Mouse (Mus musculus) G1E-ER4 (cell line): ENCODE results near the gene Wnt2b. TPM values are rescaled to one million over a fixed set of nuclear protein-coding genes. Genes with fewer than 3 reads are reported as not detected.

Experiments used
- GATA1 ChIP-seq: IDR thresholded peaks from one replicate; pipeline ENCODE4 v1.8.0; 2012; ENCODE audit warnings: low read length, inconsistent platforms
- polyA plus RNA-seq: library from polyadenylated mRNA; stranded (reverse); fragments of >175 nt; gene quantifications from 2 replicates; pipeline ENCODE4 v1.2.3, GENCODE M21; 2012

Gene Wnt2b
- polyA plus RNA-seq, 1 experiment: not detected

DNA sequence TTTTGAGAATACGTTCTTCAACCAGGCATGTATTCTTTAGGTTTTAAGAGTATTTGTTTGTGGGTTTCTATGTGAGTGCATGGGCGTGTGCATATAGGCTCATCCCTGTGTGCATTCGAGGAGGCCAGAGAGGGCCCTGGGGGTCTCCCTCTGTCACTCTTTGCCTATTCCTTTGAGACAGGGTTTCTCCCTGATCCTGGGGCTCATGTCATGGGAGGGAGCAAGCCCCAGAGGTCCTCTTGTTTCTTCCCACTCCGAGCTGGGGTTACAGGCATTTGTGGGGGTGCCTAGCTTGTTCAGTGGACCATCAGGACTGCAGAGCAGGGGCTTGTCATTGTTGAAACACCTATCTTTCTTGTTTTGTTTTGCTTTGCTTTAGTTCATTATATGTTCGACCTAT is 26.2 kb upstream of the Wnt2b start:
- no peak for TF ChIP-seq GATA1

GRCm38 (mm10) chr3:104979735-104980134 is 18.0 kb upstream of the Wnt2b start:
- no peak for TF ChIP-seq GATA1

- TF ChIP-seq GATA1: no peak
These were observed 6.0 kb upstream of the Wnt2b start for GRCm38 (mm10) chr3:104967548-104968300.

DNA sequence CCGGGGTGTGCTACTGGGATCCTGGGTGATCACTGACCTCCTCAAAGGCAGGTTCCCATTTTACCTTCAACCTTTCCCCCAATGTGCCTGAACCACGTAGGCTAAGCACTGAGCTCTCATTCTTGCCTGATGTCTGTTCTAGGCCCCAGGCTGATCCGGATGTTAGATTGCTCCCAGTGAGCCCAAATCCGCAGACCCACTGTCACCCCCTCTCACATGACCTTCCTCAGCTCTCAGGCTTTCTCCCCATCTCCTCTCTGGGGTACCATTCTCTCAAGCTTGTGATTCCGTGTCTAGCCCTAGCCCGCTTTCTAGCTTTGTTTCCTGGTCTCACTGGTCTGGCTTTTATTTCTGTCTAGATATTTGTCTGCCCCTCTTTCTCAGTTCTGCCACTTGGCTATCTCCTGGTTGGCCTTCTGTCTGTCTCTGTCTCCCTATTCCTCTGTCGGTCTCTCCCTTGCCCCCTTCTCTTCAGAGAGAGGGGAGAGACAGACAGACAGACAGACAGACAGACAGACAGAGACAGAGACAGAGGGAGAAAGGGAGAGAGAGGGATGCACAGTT is 4.4 kb upstream of the Wnt2b start:
- TF ChIP-seq GATA1: no peak

GRCm38 (mm10) chr3:104965070-104965855 is 3.5 kb upstream of the Wnt2b start:
- no peak for TF ChIP-seq GATA1

- no peak for TF ChIP-seq GATA1
These were observed 1.9 kb upstream of the Wnt2b start for GRCm38 (mm10) chr3:104963331-104964276.

DNA sequence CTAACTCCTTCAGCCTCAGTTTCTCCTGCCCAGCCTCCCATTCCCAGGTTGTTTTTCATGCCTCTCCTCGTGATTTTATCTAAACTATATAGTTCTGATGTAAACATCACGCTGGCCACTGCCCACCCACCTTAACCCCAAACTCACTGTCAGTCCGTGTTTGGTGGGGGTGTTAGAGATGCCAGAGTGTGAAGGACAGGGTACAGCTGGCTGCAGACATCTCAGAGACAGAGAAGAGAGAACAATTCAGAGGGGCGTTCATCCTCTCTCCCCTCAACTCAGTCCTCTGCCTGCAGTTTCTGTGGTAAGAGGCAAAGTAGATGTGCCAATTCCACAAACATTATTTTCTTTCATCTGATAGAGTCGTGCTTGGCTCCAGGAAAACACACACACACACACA is 1.1 kb upstream of the Wnt2b start:
- no peak for TF ChIP-seq GATA1

DNA sequence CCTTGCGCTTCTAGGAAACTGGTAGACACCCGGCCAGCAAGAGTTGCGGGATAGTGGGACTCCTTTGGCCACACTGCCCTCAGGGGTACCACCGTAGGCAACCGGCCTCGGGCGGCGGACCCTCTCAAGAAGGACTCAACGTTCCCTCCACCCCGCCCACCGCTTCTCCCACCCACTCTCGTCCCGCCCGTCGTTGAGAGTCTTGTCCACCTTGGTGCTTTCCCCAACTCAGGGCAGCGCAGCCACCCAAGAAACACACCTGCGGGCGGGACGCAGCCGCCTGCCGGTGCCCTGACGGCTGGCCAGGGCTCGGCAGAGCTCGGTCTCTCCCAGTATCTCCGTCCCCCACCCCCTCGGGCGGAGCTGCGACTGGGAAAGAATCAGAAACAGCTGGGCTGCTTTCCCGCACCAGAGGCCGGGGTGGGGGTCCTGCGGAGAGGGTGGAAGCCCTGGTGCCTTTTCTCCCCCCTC is 455 bp upstream of the Wnt2b start:
- no peak for TF ChIP-seq GATA1

- no peak for TF ChIP-seq GATA1
These were observed 1.4 kb downstream of the Wnt2b start for GRCm38 (mm10) chr3:104960026-104961000.

DNA sequence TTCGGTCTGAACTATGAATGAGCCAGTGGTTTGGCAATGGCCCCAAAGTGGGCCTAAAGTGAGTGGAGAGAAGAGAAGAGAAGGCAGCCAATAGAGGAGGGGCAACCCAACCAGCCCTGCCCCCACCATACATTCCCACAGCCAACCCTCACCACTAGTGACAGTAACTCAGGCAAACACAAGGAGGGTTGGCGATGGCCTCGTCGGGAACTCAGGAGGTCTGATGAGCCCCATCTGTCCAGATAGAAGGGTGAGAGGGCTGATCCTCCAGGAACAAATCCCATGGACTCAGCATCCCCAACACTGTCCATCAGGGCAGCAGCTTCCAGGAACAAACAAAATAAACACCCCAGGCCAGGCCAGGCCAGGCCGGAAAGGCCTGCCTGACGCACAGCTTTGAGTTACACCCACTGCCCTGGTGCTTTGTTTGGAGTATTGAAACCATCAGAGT is 5.6 kb downstream of the Wnt2b start:
- TF ChIP-seq GATA1: no peak

- no peak for TF ChIP-seq GATA1
These were observed 7.2 kb downstream of the Wnt2b start for GRCm38 (mm10) chr3:104954551-104954950.

DNA sequence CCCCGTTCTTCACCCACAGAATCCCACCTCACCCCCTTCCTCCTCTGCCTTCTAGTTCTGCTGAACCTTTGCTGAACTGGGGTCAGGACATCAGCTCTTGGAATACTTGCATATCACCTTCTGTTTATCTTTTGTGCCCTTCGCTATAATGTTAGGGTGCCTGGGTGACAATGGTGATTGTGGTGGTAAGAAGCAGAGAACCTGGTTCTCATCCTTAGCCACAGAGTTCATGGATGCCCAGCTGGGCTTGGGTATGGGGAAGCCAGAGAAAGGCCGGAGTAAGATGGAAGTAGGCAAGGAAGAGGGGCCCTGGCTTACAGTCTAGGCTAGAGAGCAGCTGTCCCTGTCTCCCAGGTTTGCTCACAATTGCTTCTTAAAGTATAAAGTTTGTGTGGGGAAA is 7.6 kb downstream of the Wnt2b start:
- no peak for TF ChIP-seq GATA1

- no peak for TF ChIP-seq GATA1
These were observed 8.6 kb downstream of the Wnt2b start for GRCm38 (mm10) chr3:104952891-104953670.

- TF ChIP-seq GATA1: no peak
These were observed 10.8 kb downstream of the Wnt2b start for GRCm38 (mm10) chr3:104950926-104951325.
